Mouse (Mus musculus): ENCODE results near the gene Ranbp1. TPM values are rescaled to one million over a fixed set of nuclear protein-coding genes. Genes with fewer than 3 reads are reported as not detected.
"Not testable (repeated sequence)": the region's sequence is repeated elsewhere in the genome, so short reads cannot be mapped to it uniquely, and the experiment has no call there.

The Ranbp1 gene
- total RNA-seq, 1 experiment from 2014 or later: 518 TPM

DNA sequence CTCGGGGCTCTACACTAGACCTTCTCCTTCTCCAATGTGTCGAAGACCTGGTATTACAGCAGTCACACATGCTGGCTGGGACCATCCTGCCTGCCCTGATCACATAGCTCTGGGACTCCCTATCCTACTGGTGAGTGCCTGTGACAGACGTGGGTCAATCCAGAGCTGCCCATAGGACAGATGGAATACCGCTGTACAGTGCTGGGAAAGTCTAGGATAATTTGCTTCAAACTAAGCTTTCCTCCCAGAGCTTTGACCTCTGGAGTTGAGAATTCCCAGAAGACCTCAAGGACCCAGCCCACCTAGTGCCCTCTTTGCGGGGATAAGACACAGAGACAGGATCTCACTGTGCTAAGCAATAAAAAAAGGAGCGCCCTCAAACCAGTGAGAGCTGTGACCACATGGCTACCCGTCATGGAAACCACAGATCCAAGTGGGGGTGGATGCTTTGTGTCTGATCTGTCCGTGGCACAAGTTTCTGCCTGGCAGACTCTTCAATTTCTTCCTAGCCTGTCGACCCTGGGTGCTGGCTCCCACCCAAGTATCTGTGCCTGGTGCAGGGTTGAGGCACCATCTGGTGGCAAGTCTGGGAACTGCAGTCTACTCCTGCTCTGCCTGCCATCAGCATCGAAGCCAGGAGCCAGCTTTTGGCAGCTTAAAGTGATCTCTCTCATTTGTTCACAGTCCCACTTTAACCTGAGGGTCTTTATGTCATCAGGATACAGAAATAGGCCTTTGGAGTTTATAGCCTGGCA lies 36.9 kb downstream of the Ranbp1 start:
- ATAC-seq (replicated peaks; ENCODE audit: low read depth, poor library complexity, severe bottlenecking): peak; percentile 75

DNA sequence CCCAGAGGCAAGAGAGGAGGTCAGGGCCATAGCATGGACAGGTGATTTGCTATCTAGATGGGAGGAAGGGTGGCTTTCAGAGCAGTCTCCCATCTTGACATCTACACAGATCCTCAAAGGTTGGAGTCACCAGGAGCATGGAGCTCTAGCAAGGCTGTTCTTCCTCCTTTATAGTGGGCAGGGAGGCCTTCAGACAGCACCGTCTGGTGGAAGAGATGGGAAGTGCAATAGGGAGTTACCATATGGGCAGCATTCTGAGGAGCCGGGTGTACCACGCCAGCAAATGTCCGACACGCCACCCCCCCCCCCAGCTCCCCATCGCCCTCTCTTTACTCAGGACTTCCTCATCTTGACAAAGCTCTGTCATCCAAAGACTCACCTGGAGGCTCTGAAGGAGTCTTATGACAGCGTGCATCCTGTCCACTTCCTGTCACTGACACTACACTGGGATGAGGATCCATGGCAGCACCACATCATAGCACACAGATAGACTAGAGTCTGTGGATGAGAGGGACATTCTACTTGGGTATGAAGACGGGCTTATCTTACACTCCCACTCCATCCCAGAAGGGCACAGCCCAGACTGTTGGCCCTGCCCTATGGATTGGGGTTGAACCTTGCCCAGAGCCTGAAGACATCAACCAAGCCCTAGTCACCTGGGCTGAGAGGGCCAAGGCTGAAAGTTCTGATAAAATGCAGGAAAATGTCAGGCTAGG lies 37.7 kb downstream of the Ranbp1 start:
- ATAC-seq (replicated peaks; ENCODE audit: low read depth, poor library complexity, severe bottlenecking): peak; percentile 66

DNA sequence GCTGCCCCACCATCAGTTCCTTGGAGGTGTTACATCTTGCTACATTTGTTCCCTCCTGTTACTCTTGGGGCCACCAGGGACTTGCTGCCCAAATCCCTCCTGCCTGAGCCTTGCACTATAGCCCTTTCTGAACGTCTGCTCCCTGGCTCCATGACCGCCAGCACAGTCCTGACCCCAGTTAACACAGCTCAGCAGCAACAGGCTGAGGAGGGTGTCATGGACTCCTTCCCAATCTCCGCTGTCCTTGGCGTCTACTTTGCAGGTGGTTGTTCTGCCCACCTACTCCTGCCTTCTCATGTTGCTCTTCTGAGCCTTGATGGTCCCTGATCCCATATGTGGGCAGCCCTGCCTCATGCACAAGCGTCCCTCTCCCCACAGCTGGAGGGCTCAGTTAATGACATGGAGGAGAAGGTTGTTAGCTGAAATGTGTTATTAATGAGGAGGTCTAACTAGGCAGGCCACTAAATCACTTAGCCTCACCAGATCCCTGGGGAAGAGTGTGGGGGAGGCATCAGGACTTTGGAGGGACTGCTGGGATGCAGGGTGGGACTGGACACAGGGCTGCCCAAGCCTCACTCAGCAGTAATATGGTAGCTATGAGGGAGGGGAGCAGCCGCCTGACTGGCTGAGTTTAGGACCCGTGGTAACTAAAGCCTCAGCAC lies 45.0 kb downstream of the Ranbp1 start:
- no peak for ATAC-seq (replicated peaks; ENCODE audit: low read depth, poor library complexity, severe bottlenecking)

DNA sequence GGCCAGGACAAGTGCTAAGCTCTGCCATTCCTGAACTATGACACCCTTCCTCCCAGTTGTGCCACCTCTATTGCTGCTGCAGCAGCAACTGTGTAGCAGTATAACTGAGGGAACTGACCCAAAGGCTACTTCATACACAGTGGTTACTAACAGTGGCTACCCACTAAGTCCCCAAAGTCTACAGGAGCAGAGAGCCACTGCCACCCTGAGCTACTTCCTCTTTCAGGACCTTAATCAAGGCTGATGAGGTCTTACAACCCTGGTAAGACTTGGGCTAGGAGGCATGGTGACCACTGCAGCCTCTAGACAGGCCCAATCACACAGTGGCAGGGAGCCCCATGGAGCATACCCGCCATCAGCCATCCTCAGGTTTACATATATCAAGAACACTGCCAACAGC lies 46.5 kb downstream of the Ranbp1 start:
- peak; percentile 65 for ATAC-seq (replicated peaks; ENCODE audit: low read depth, poor library complexity, severe bottlenecking)

DNA sequence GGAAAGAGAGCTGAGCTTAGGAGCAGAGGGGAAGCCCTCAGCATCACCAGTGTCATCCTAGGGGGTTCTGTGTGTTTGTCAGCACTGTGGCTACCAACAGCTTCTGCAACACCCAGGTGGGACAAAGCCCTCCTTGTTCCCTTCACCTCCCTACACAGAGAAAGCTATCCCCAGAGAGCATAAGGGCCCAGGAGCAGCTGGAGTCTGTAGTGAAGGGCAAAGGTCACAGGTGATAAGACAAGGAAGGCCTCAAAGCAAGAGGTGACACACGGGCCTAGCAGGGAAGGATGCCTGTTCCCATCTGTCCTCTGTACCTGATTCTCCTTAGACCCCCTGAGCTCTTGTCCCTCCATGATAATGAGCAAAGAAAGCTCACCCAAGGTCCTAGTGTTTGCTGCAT lies 46.9 kb downstream of the Ranbp1 start:
- no peak for ATAC-seq (replicated peaks; ENCODE audit: low read depth, poor library complexity, severe bottlenecking)

DNA sequence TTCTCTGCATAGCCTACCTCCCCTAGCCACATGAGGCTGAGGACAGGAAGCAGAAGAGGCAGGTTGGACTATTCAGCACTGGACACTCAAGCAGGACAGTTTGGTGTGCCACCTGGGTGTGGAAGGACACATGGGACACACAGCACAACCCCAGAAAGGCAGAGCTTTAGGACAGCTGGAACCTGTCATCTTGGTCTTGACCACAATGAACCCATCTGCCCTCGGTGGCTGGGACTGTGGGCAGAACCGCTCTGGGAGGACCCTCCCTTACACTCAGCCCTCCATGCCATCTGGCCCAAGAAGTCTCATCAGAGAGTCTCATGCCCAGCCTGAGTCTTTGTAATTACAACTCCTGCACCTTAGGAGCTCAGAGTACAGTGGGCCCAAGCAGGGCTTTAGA lies 48.5 kb downstream of the Ranbp1 start:
- no peak for ATAC-seq (replicated peaks; ENCODE audit: low read depth, poor library complexity, severe bottlenecking)

DNA sequence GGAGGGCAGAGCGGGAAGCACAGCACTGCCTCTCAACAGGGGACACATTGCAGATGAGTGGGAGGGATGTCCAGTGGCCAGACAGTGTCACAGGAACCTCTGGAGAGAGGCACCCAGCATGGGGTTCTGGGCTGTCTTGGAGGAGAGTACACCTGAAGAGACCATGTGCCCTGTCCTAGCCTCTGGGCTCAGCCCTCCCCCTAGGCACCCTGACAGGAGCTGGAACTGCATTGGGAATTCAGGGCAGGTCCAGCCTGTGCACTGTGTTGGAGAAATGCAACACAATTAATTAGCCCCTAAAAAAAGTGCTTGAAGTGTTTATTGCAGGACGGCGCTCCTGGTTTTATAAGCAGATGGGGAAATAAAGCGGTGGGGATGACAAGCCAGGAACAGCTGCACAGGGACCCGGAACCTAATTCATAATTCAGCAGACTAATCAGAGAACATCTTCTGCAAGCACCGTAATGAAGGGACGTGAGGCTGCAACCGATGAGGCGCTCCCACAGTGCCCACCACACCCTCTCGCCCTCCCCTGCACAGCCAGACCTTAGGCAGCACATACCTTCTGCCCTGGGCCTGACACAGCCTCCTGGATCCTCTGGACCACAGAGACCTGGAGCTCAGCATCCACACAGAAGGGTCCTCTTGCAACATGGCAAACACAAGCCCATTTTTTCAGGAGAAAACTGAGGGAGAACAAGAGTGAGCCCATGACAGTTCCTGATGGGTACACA lies 50.0 kb downstream of the Ranbp1 start:
- ATAC-seq (replicated peaks; ENCODE audit: low read depth, poor library complexity, severe bottlenecking): no peak

DNA sequence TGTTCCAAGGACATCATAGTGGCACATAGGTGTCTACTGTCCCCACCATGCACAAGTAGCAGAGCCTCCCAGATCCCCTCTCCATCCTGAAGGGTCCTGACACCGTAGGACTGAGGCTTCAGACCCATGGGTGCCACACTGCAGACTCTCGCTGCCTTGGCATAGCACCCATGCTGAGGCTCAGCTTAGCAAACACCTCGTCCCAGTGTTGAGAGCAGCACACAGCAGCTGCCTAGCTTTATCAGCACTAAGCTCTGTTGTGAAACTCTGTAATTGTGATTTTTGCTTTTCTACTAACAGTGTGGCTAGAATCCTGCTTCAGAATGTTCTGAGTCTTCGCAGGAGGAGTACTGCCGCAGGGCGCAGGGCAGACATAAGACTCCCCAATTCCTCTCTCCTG lies 50.7 kb downstream of the Ranbp1 start:
- no peak for ATAC-seq (replicated peaks; ENCODE audit: low read depth, poor library complexity, severe bottlenecking)

DNA sequence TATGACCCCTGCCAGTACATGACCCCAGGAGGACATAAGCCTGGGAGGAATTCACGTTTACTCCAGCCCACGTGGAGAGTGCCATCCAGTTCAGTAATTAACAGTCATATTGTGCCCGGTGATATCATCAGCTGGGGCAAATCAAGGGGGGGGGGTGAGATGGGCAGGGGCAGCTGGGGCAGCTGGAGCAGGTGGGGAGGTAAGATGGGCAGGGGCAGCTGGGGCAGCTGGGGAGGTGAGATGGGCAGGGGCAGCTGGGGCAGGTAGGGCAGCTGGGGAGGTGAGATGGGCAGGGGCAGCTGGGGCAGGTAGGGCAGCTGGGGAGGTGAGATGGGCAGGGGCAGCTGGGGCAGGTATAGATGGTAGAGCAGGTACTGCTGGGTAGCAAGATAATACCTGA lies 53.0 kb downstream of the Ranbp1 start:
- not testable (repeated sequence) for ATAC-seq (replicated peaks; ENCODE audit: low read depth, poor library complexity, severe bottlenecking)

DNA sequence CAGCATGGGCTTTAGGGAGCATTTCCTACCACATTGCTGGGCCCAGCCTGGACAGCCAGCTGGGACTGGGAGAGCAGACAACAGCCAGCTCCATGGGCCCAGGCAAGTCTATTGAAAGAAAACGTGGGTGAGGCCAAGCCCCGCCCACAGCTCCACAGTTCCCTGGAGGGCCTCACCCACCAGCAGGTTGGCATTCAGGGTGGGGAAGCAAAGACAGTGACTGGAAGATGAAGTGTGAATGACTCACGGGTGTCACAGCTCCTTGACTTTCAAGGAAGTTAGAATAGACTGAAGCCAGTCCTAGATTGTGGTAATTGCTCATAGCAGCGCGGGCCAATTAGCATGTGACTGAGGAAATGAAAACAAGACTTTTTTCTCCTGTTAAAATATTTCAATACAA lies 53.5 kb downstream of the Ranbp1 start:
- ATAC-seq (replicated peaks; ENCODE audit: low read depth, poor library complexity, severe bottlenecking): peak; percentile 80

DNA sequence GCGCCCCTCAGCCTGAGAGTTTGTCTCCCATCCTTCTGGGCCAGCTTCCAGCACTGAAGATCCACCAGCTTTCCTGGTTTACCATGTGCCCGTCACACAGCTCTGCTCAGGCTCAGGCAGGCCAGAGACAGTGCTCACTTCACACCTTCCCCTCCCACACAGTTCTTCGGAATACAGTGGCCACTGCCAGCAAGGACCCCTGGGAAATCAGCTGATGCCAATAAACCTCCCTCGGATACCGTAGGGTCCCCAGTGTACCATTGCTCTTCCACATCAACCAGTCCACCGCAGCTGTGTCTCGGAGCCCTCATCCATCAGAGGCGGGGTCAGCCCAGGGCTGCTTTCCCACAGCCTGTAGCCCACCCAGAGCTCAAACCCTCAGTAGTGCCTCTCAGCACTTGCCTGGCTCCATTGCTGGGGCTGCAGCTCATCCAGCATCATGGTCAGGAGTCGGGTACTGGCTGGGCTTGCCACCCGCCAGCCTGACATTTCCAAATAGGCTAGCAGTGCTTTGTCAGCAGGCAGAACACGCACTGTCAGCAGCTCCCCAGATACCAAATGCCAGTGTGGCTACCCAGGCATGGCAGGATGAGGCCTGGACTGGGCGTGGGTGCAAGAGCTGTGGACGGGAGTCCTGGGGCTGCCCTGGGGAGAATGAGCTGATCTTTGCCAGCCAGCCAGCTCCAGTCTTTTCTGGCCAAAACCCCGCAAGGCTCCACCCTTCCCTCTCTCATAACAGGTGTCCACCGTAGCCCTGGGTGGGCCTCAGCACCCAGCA lies 54.1 kb downstream of the Ranbp1 start:
- ATAC-seq (replicated peaks; ENCODE audit: low read depth, poor library complexity, severe bottlenecking): no peak

DNA sequence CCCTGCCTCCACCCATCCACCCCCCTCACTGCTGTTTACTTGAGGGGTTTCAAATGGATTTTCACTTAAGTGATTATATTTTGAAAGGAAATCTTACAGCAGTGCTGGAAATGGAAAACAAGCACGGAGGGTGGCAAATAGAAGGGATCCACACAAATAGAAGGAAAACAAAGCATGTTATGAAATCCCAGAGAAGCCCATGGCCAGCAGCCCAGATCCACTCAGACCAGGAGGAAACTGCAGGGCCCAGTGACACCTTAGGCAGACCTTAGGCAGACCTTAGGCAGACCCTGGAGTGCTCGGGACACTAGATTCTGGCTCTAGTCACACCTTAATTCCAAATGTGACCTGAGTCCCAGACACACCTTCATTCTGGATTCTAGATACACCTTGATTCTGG lies 57.5 kb downstream of the Ranbp1 start:
- ATAC-seq (replicated peaks; ENCODE audit: low read depth, poor library complexity, severe bottlenecking): no peak

Other genes starting within 250 kb of the Ranbp1 start
- 17.8 and 20.9 TPM in 2 replicates for gene Dgcr6, start 195.9 kb downstream of the Ranbp1 start, total RNA-seq (2017)
- 48.6 and 59.7 TPM in 2 replicates for gene Prodh, start 158.5 kb downstream of the Ranbp1 start, total RNA-seq (2017)
- gene Rtn4r, start 121.1 kb downstream of the Ranbp1 start, total RNA-seq (2017): 1.3 and 2.6 TPM in 2 replicates
- gene Ccdc188, start 30.9 kb downstream of the Ranbp1 start, total RNA-seq (2017): not detected in 2 replicates
- gene Zdhhc8, start 13.6 kb downstream of the Ranbp1 start, total RNA-seq (2017): 3.6 and 10.1 TPM in 2 replicates
- 86.6 and 110 TPM in 2 replicates for gene Trmt2a, start 53 bp downstream of the Ranbp1 start, total RNA-seq (2017)
- gene Gm49776, start 9.6 kb upstream of the Ranbp1 start, total RNA-seq (2017): not detected in 2 replicates
- gene Dgcr8, start 40.5 kb upstream of the Ranbp1 start, total RNA-seq (2017): 60.0 and 60.6 TPM in 2 replicates
- gene Tango2, start 99.4 kb upstream of the Ranbp1 start, total RNA-seq (2017): 7.9 and 14.9 TPM in 2 replicates
- 24.4 and 28.5 TPM in 2 replicates for gene Arvcf, start 99.5 kb upstream of the Ranbp1 start, total RNA-seq (2017)
- gene Txnrd2, start 177.7 kb upstream of the Ranbp1 start, total RNA-seq (2017): 50.3 and 66.4 TPM in 2 replicates
- 38.2 and 44.2 TPM in 2 replicates for gene Comt, start 178.1 kb upstream of the Ranbp1 start, total RNA-seq (2017)
- 4.5 and 5.0 TPM in 2 replicates for gene Gnb1l, start 250.0 kb upstream of the Ranbp1 start, total RNA-seq (2017)